ENCODE assay signal across 21 mouse cellular contexts in genomic region chr17:48107333-48107732, GRCm38 (mm10). TPM values are rescaled to one million over a fixed set of nuclear protein-coding genes. Genes with fewer than 3 reads are reported as not detected.
"Had no signal": no experiment of that assay in that cellular context is flagged by ENCODE, and none has a peak within 500 bp of the region (broad histone marks: within the 10 kb centered on the region; RNA-seq: fewer than 3 reads in every experiment).

No protein-coding gene starts in this region.

- H3K9me3 ChIP-seq: limb, embryonic 12.5 days; liver, embryonic 13.5 days; lung, embryonic 15.5 days; neural tube, embryonic 13.5 days; stomach, embryonic 15.5 days had no signal

- H3K27ac ChIP-seq: limb, embryonic 12.5 days; liver, embryonic 13.5 days; lung, embryonic 15.5 days; macrophage; neural tube, embryonic 13.5 days; stomach, embryonic 15.5 days had no signal

- H3K36me3 ChIP-seq: limb, embryonic 12.5 days; liver, embryonic 13.5 days; lung, embryonic 15.5 days; neural tube, embryonic 13.5 days; stomach, embryonic 15.5 days had no signal

- H3K27me3 ChIP-seq: liver, embryonic 13.5 days; lung, embryonic 15.5 days; neural tube, embryonic 13.5 days; stomach, embryonic 15.5 days had no signal

- H3K9ac ChIP-seq: limb, embryonic 12.5 days; liver, embryonic 13.5 days; liver, postnatal 0 days; lung, embryonic 15.5 days; neural tube, embryonic 13.5 days; stomach, embryonic 15.5 days had no signal

- H3K4me1 ChIP-seq: limb, embryonic 12.5 days; liver, embryonic 13.5 days; lung, embryonic 15.5 days; neural tube, embryonic 13.5 days; stomach, embryonic 15.5 days had no signal

- ATAC-seq: intestine, postnatal 0 days had no signal

- H3K4me3 ChIP-seq: limb, embryonic 12.5 days; liver, embryonic 13.5 days; lung, embryonic 15.5 days; neural tube, embryonic 13.5 days; stomach, embryonic 15.5 days had no signal

- H3K4me2 ChIP-seq: limb, embryonic 12.5 days; liver, embryonic 13.5 days; lung, embryonic 15.5 days; neural tube, embryonic 13.5 days; stomach, embryonic 15.5 days had no signal

- DNase-seq: kidney, adult 8-10 months; kidney, postnatal 36 days; liver; liver, embryonic 13.5 days; lung, postnatal 14 days; midbrain, embryonic 14.5 days; right cerebral cortex, postnatal 14 days; thymus, postnatal 25 days had no signal

RNA-seq across cellular contexts. Expression of gene 1700067P10Rik, which starts 18.2 kb away (rescaled TPM):
- total RNA-seq: layer of hippocampus, adult 18-20 months; layer of hippocampus, postnatal 10 days; left cerebral cortex, postnatal 36 days; megakaryocyte-erythroid progenitor cell, adult 5-6 weeks had no signal
- polyA plus RNA-seq: intestine, postnatal 0 days; kidney, embryonic 16.5 days; limb, embryonic 12.5 days; liver, embryonic 13.5 days; liver, postnatal 0 days; lung, embryonic 15.5 days; macrophage; midbrain, embryonic 14.5 days; neural tube, embryonic 13.5 days; stomach, embryonic 15.5 days had no signal

RNA-seq across cellular contexts. Expression of gene 9830107B12Rik, which starts 38.7 kb away (rescaled TPM):
- total RNA-seq: layer of hippocampus, adult 18-20 months; layer of hippocampus, postnatal 10 days; left cerebral cortex, postnatal 36 days; megakaryocyte-erythroid progenitor cell, adult 5-6 weeks had no signal
- polyA plus RNA-seq: intestine, postnatal 0 days; kidney, embryonic 16.5 days; limb, embryonic 12.5 days; lung, embryonic 15.5 days; midbrain, embryonic 14.5 days; neural tube, embryonic 13.5 days; testis, adult 2 months had no signal

RNA-seq across cellular contexts. Expression of gene A530064D06Rik, which starts 59.7 kb away (rescaled TPM):
- total RNA-seq: layer of hippocampus, adult 18-20 months; layer of hippocampus, postnatal 10 days; left cerebral cortex, postnatal 36 days; megakaryocyte-erythroid progenitor cell, adult 5-6 weeks had no signal
- polyA plus RNA-seq: intestine, postnatal 0 days; limb, embryonic 12.5 days; lung, embryonic 15.5 days; neural tube, embryonic 13.5 days had no signal
